Mouse (Mus musculus): ENCODE measurements around the gene Zgrf1. TPM values are rescaled to one million over a fixed set of nuclear protein-coding genes. Genes with fewer than 3 reads are reported as not detected.
A peak's percentile ranks its signal among the peaks of the same experiment; 100 is the strongest.

Zgrf1 gene
- polyA plus RNA-seq, 1 experiment, result 28.3 TPM

DNA sequence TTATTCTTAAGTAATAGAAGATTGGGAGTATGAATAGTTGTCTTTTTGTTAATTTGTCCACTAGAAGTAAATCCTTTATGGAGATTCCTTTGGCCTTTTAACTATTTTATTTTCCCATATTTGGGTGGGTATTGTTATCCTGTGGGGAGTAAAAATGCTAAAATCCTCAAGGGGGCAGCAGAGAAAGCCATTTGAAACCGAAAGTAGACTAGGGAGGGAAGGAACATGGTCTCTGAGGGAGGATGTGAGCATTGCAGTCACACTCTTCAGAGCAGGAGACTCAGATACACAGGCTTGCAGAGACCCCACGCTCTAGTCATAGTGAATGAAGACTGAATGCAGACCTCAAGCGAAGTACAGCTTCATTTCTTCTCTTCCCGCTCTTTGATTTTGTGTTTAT is 19.3 kb downstream of the Zgrf1 start:
- H3K4me3 ChIP-seq (ENCODE audit: low read depth, low read length), result no peak overlapping the region
- peaks cover 23% of the 10 kb centered on the region for H3K36me3 ChIP-seq (ENCODE audit: control insufficient read depth, insufficient read depth, low read length, poor library complexity, severe bottlenecking)
- no peaks in the 10 kb centered on the region for H3K9me3 ChIP-seq (replicated peaks; ENCODE audit: control insufficient read depth, insufficient read depth, low read length, poor library complexity, severe bottlenecking)
- H3K27me3 ChIP-seq (ENCODE audit: control insufficient read depth, insufficient read depth, low read length, poor library complexity, severe bottlenecking), result no peaks in the 10 kb centered on the region
- TF ChIP-seq CTCF (IDR thresholded peaks at IDR 0.05; ENCODE audit: low read depth, low read length), result peak; percentile 18
- TF ChIP-seq POLR2A (IDR thresholded peaks at IDR 0.05; ENCODE audit: insufficient read depth, low read length), result no peak
- TF ChIP-seq EP300 (IDR thresholded peaks at IDR 0.05; ENCODE audit: insufficient read depth, low read depth, low read length), result no peak
- H3K9ac ChIP-seq (ENCODE audit: low read depth, poor library complexity, severe bottlenecking), result no peak overlapping the region
- no peak overlapping the region for H3K27ac ChIP-seq (ENCODE audit: insufficient read depth, low read length)
- no peaks in the 10 kb centered on the region for H3K4me1 ChIP-seq (ENCODE audit: control insufficient read depth, insufficient read depth, low read length)

DNA sequence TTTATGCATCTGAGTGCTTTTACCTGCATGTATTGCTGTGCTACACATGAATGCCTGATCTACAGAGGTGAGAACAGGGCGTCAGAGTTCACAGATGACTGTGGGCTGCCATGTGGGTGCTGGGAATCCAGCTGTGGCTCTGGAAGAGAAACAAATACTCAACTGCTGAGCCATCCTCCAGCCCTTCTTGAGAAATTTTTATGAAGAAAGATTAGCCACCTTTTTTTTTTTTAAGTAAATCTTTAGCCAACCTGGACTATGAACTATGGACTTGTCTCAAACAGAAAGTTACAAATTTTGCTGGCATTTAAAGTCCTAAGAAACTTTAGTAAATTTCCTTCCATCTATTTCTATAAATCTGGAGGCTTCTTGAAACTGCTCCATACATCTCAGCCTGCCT is 43.8 kb downstream of the Zgrf1 start:
- no peak overlapping the region for H3K4me3 ChIP-seq (ENCODE audit: low read depth, low read length)
- no peaks in the 10 kb centered on the region for H3K27me3 ChIP-seq (ENCODE audit: control insufficient read depth, insufficient read depth, low read length, poor library complexity, severe bottlenecking)
- H3K27ac ChIP-seq (ENCODE audit: insufficient read depth, low read length), result no peak overlapping the region
- TF ChIP-seq EP300 (IDR thresholded peaks at IDR 0.05; ENCODE audit: insufficient read depth, low read depth, low read length) (no peak), POLR2A (IDR thresholded peaks at IDR 0.05; ENCODE audit: insufficient read depth, low read length) (no peak), CTCF (IDR thresholded peaks at IDR 0.05; ENCODE audit: low read depth, low read length) (no peak)
- peaks cover 13% of the 10 kb centered on the region for H3K36me3 ChIP-seq (ENCODE audit: control insufficient read depth, insufficient read depth, low read length, poor library complexity, severe bottlenecking)
- no peak overlapping the region for H3K9ac ChIP-seq (ENCODE audit: low read depth, poor library complexity, severe bottlenecking)
- H3K9me3 ChIP-seq (replicated peaks; ENCODE audit: control insufficient read depth, insufficient read depth, low read length, poor library complexity, severe bottlenecking), result no peaks in the 10 kb centered on the region
- no peaks in the 10 kb centered on the region for H3K4me1 ChIP-seq (ENCODE audit: control insufficient read depth, insufficient read depth, low read length)

DNA sequence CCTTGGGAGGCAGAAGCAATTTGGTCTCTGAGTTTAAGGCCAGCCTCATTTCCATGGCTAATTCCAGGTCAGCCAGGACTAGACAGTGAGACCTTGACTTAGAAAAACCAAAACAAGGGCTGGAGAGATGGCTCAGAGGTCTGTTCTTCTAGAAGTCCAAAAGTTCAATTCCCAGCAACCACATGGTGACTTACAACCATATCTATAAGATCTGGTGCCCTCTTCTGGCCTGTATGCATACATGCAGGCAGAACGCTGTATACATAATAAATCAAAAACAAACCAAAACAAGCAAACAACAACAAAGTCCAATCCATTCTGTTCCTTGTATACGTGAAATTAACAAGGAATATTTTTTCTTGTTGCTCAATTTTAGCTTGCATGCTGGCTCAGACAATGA is 54.8 kb downstream of the Zgrf1 start:
- H3K4me3 ChIP-seq (ENCODE audit: low read depth, low read length), result no peak overlapping the region
- H3K9ac ChIP-seq (ENCODE audit: low read depth, poor library complexity, severe bottlenecking), result no peak overlapping the region
- H3K27ac ChIP-seq (ENCODE audit: insufficient read depth, low read length), result no peak overlapping the region
- no peaks in the 10 kb centered on the region for H3K27me3 ChIP-seq (ENCODE audit: control insufficient read depth, insufficient read depth, low read length, poor library complexity, severe bottlenecking)
- peaks cover 18% of the 10 kb centered on the region for H3K36me3 ChIP-seq (ENCODE audit: control insufficient read depth, insufficient read depth, low read length, poor library complexity, severe bottlenecking)
- no peaks in the 10 kb centered on the region for H3K9me3 ChIP-seq (replicated peaks; ENCODE audit: control insufficient read depth, insufficient read depth, low read length, poor library complexity, severe bottlenecking)
- TF ChIP-seq EP300 (IDR thresholded peaks at IDR 0.05; ENCODE audit: insufficient read depth, low read depth, low read length) (no peak), CTCF (IDR thresholded peaks at IDR 0.05; ENCODE audit: low read depth, low read length) (no peak), POLR2A (IDR thresholded peaks at IDR 0.05; ENCODE audit: insufficient read depth, low read length) (no peak)
- no peaks in the 10 kb centered on the region for H3K4me1 ChIP-seq (ENCODE audit: control insufficient read depth, insufficient read depth, low read length)

DNA sequence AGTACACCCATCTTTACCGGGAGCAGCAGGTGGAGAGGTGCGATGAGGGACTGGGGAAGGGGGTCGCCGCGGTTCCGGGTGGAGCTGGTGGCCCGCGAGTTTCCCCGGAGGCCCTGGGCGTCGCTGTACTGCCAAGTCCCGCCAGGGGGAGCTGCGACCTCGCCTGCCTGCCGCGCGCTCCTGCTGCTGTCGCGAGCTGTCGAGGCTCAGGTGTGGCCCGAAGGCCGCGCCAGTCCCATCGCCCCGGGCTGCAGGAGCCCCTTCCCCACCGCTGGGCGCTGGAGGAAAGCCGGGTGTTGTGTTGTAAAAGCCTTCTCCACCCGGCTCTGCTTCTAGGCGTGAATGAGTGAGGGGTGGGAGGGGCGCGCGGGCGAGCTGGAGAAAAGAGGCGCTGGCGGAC is 72.0 kb downstream of the Zgrf1 start:
- H3K9ac ChIP-seq (ENCODE audit: low read depth, poor library complexity, severe bottlenecking), result no peak overlapping the region
- H3K4me1 ChIP-seq (ENCODE audit: control insufficient read depth, insufficient read depth, low read length), result no peaks in the 10 kb centered on the region
- H3K27me3 ChIP-seq (ENCODE audit: control insufficient read depth, insufficient read depth, low read length, poor library complexity, severe bottlenecking), result peaks cover 17% of the 10 kb centered on the region
- no peak overlapping the region for H3K27ac ChIP-seq (ENCODE audit: insufficient read depth, low read length)
- H3K4me3 ChIP-seq (ENCODE audit: low read depth, low read length), result peak overlapping the region; percentile 45; the same call in 1 of the 2 replicates
- H3K9me3 ChIP-seq (replicated peaks; ENCODE audit: control insufficient read depth, insufficient read depth, low read length, poor library complexity, severe bottlenecking), result no peaks in the 10 kb centered on the region
- TF ChIP-seq POLR2A (IDR thresholded peaks at IDR 0.05; ENCODE audit: insufficient read depth, low read length), result no peak
- TF ChIP-seq EP300 (IDR thresholded peaks at IDR 0.05; ENCODE audit: insufficient read depth, low read depth, low read length), result 0 out of 2 replicates have a peak, but pooled peaks have one; percentile 52
- TF ChIP-seq CTCF (IDR thresholded peaks at IDR 0.05; ENCODE audit: low read depth, low read length), result peak; percentile 70
- H3K36me3 ChIP-seq (ENCODE audit: control insufficient read depth, insufficient read depth, low read length, poor library complexity, severe bottlenecking), result no peaks in the 10 kb centered on the region

DNA sequence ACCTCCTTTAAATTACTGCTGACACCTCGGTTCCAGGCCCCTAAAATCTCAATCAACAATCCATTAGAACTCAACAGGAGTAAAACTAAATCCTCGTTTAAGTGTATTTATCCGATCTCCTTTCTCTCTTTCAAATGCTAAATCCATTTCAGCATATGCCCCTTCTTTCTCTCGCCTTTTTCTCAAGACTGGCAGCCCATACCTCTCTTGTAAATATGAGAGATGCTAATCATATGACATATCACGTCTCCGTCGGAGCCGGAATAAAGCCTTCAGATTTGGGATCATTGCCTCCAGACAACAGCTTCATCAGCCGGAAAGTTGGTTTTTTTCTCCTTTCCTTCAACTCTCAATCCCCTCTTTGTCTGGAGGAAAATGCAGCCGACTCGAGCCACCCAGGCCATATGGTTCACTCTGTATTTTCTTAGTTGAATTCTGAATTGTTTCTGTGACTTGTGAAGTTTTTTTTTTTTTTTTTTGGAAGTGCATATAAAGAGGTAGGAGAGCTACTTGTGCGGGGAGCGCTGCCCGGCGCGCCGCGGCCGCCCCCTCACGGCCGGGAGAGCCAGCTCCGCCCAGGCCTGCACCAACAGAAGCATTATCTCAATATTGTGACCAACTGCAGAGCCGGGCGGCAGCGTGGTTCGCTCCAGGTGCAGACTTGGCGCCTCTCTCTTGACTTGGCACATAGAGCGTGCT is 72.6 kb downstream of the Zgrf1 start:
- Histone ChIP-seq H3K4me3 (ENCODE audit: low read depth, low read length) (peak overlapping the region; percentile 45), H3K27me3 (ENCODE audit: control insufficient read depth, insufficient read depth, low read length, poor library complexity, severe bottlenecking) (peaks cover 17% of the 10 kb centered on the region), H3K4me1 (ENCODE audit: control insufficient read depth, insufficient read depth, low read length) (no peaks in the 10 kb centered on the region), H3K9ac (ENCODE audit: low read depth, poor library complexity, severe bottlenecking) (no peak overlapping the region), H3K36me3 (ENCODE audit: control insufficient read depth, insufficient read depth, low read length, poor library complexity, severe bottlenecking) (no peaks in the 10 kb centered on the region), H3K9me3 (replicated peaks; ENCODE audit: control insufficient read depth, insufficient read depth, low read length, poor library complexity, severe bottlenecking) (no peaks in the 10 kb centered on the region), H3K27ac (ENCODE audit: insufficient read depth, low read length) (no peak overlapping the region)
- TF ChIP-seq POLR2A (IDR thresholded peaks at IDR 0.05; ENCODE audit: insufficient read depth, low read length), result no peak
- TF ChIP-seq EP300 (IDR thresholded peaks at IDR 0.05; ENCODE audit: insufficient read depth, low read depth, low read length), result no peak
- TF ChIP-seq CTCF (IDR thresholded peaks at IDR 0.05; ENCODE audit: low read depth, low read length), result no peak

DNA sequence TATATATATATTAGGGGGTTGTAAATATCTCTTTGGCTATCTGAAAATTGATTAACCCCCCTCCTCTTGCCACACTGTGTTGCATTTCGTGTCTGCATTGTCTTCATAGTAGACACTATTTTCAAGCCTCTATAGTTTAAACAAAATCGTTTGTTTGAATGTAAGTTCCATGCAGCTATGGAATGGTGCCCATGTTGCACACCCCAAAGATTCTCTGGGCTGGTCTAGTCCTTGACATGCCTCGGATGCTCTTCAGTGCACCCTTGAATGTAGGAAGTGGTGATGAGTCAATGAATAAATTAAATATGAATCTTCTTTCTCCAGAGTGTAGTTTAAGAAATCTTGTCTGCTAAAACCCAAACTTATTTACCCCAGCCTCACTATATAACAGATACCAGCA is 73.2 kb downstream of the Zgrf1 start:
- Histone ChIP-seq H3K9ac (ENCODE audit: low read depth, poor library complexity, severe bottlenecking) (no peak overlapping the region), H3K27ac (ENCODE audit: insufficient read depth, low read length) (no peak overlapping the region), H3K36me3 (ENCODE audit: control insufficient read depth, insufficient read depth, low read length, poor library complexity, severe bottlenecking) (no peaks in the 10 kb centered on the region), H3K4me1 (ENCODE audit: control insufficient read depth, insufficient read depth, low read length) (no peaks in the 10 kb centered on the region), H3K4me3 (ENCODE audit: low read depth, low read length) (no peak overlapping the region), H3K27me3 (ENCODE audit: control insufficient read depth, insufficient read depth, low read length, poor library complexity, severe bottlenecking) (peaks cover 17% of the 10 kb centered on the region), H3K9me3 (replicated peaks; ENCODE audit: control insufficient read depth, insufficient read depth, low read length, poor library complexity, severe bottlenecking) (no peaks in the 10 kb centered on the region)
- TF ChIP-seq CTCF (IDR thresholded peaks at IDR 0.05; ENCODE audit: low read depth, low read length) (no peak), POLR2A (IDR thresholded peaks at IDR 0.05; ENCODE audit: insufficient read depth, low read length) (no peak), EP300 (IDR thresholded peaks at IDR 0.05; ENCODE audit: insufficient read depth, low read depth, low read length) (no peak)

Measured in ES-Bruce4 (cell line).